Mouse (Mus musculus) ES-E14 (cell line): ENCODE measurements around the gene Homer3. TPM values are rescaled to one million over a fixed set of nuclear protein-coding genes. Genes with fewer than 3 reads are reported as not detected.

Source experiments
- DNase-seq: peaks from one replicate; pipeline ENCODE4 v3.0.0-alpha.2; 2013; ENCODE audit warnings: low read depth, low spot score
- H3K27ac ChIP-seq: 2 replicates; pipeline ENCODE4 v1.5.1; 2012; ENCODE audit warnings: low read depth, mild to moderate bottlenecking, low read length, moderate library complexity, mixed read lengths; ENCODE audit not compliant: poor library complexity, insufficient read depth, severe bottlenecking
- H3K36me3 ChIP-seq: 2 replicates; pipeline ENCODE4 v1.6.1; 2012; ENCODE audit warnings: mild to moderate bottlenecking, low read length, moderate library complexity, mixed read lengths; ENCODE audit not compliant: control insufficient read depth, poor library complexity, insufficient read depth, severe bottlenecking
- H3K4me1 ChIP-seq, 2 experiments: fragments of 150-350 bp in 1 of 2; sonication (generic) in 1 of 2; 2 replicates each; pipeline ENCODE4 v1.6.1; 2012; ENCODE audit warnings: low read length in 2 of 2, mild to moderate bottlenecking in 1 of 2, mixed read lengths in 1 of 2; ENCODE audit not compliant: control insufficient read depth in 2 of 2, insufficient read depth in 2 of 2, poor library complexity in 1 of 2
- H3K4me3 ChIP-seq, 2 experiments: fragments of 150-350 bp in 1 of 2; sonication (generic) in 1 of 2; 2 replicates each; pipeline ENCODE4 v1.5.1; 2012; ENCODE audit warnings: low read length in 2 of 2, low read depth in 1 of 2, mild to moderate bottlenecking in 1 of 2, mixed read lengths in 1 of 2; ENCODE audit not compliant: insufficient read depth in 1 of 2, poor library complexity in 1 of 2, severe bottlenecking in 1 of 2
- H3K9ac ChIP-seq: 2 replicates; pipeline ENCODE4 v1.6.1; 2012; ENCODE audit warnings: low read depth, mild to moderate bottlenecking, low read length, mixed read lengths; ENCODE audit not compliant: poor library complexity, insufficient read depth, severe bottlenecking
- H3K9me3 ChIP-seq: fragments of 150-350 bp; sonication (generic); 2 replicates; pipeline ENCODE4 v1.6.1; 2012; ENCODE audit warnings: low read depth, mild to moderate bottlenecking, low read length; ENCODE audit not compliant: control insufficient read depth, insufficient read depth
- CHD2 ChIP-seq: IDR thresholded peaks from 2 replicates; pipeline ENCODE4 v1.6.1; 2014; ENCODE audit warnings: mild to moderate bottlenecking, low read depth, low read length, inconsistent platforms
- HCFC1 ChIP-seq: IDR thresholded peaks from 2 replicates; pipeline ENCODE4 v1.6.1; 2012; ENCODE audit warnings: low read length, inconsistent platforms, borderline replicate concordance; ENCODE audit not compliant: insufficient read depth
- MAFK ChIP-seq: IDR thresholded peaks from 2 replicates; pipeline ENCODE4 v1.6.1; 2014; ENCODE audit warnings: mild to moderate bottlenecking, low read depth, low read length, inconsistent platforms; ENCODE audit not compliant: insufficient read depth
- ZC3H11A ChIP-seq: IDR thresholded peaks from 2 replicates; pipeline ENCODE4 v1.6.1; 2012; ENCODE audit warnings: low read depth, mild to moderate bottlenecking, inconsistent platforms, low read length, borderline replicate concordance
- ZNF384 ChIP-seq: IDR thresholded peaks from 2 replicates; pipeline ENCODE4 v1.6.1; 2012; ENCODE audit warnings: low read depth, low read length, inconsistent platforms
- in situ Hi-C, 2 experiments: fragments of 600-800 bp; cut with MboI; formaldehyde crosslinking; loops; one replicate each; pipeline ENCODE4 v1.15.1; 2025; ENCODE audit warnings: low sequenced_read_pairs in 2 of 2, inconsistent platforms in 1 of 2; ENCODE audit not compliant: unreplicated experiment in 2 of 2
- total RNA-seq: library from RNA; depleted of rRNA; stranded (reverse); fragments of 300-350 nt; gene quantifications from 2 replicates; pipeline ENCODE4 v1.2.3, GENCODE M21; 2012

Gene Homer3
- total RNA-seq, 1 experiment: 34.4 TPM

GRCm38 (mm10) chr8:70237842-70238241 is 44.8 kb upstream of the Homer3 start:
- Histone ChIP-seq H3K4me1 (peaks cover 0 to 5% of the 10 kb centered on the region in 2 experiments; a peak in 1 of 4 replicates), H3K27ac (no peak overlapping the region), H3K9ac (no peak overlapping the region), H3K9me3 (no peaks in the 10 kb centered on the region), H3K4me3 (no peak overlapping the region), H3K36me3 (peaks cover 40% of the 10 kb centered on the region)
- no peak for DNase-seq
- in situ Hi-C loops: no loop called here
- no peak for TF ChIP-seq ZNF384
- TF ChIP-seq HCFC1: no peak
- no peak for TF ChIP-seq CHD2
- TF ChIP-seq ZC3H11A: no peak
- TF ChIP-seq MAFK: no peak

GRCm38 (mm10) chr8:70240642-70241041 is 42.0 kb upstream of the Homer3 start:
- Histone ChIP-seq H3K9me3 (no peaks in the 10 kb centered on the region), H3K36me3 (peaks cover 52% of the 10 kb centered on the region), H3K9ac (no peak overlapping the region), H3K4me3 (no peak overlapping the region), H3K27ac (no peak overlapping the region), H3K4me1 (peaks cover 0 to 2% of the 10 kb centered on the region in 2 experiments; a peak in 1 of 4 replicates)
- in situ Hi-C loops: no loop called here
- no peak for DNase-seq
- no peak for TF ChIP-seq ZNF384
- TF ChIP-seq MAFK: no peak
- no peak for TF ChIP-seq HCFC1
- TF ChIP-seq ZC3H11A: no peak
- TF ChIP-seq CHD2: no peak

- Histone ChIP-seq H3K4me3 (no peak overlapping the region), H3K9ac (no peak overlapping the region), H3K27ac (no peak overlapping the region), H3K4me1 (no peaks in the 10 kb centered on the region), H3K9me3 (no peaks in the 10 kb centered on the region), H3K36me3 (peaks cover 53% of the 10 kb centered on the region)
- no peak for DNase-seq
- in situ Hi-C loops: no loop called here
- no peak for TF ChIP-seq ZNF384
These were observed 36.0 kb upstream of the Homer3 start for GRCm38 (mm10) chr8:70246622-70247021.

DNA sequence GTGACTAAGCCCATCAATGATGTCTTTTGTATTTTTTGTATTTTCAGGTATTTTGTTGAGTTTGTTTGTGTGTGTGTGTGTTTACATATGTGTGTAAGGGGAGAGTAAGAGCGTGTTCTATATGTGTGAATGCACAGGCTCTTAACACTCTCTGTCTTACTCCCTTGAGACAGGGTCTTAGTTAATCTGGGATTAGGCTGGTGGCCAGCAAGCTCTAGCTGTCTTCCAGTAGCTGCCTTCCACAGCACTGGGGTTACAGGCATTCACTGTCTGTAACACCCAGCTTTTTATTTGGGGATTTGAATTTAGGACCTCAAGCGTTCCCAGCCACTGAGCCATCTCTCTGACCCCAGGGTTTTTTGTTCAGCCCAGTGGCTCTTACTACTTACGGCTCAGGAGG is 34.8 kb upstream of the Homer3 start:
- H3K9ac ChIP-seq: no peak overlapping the region
- H3K9me3 ChIP-seq: no peaks in the 10 kb centered on the region
- in situ Hi-C loops: no loop called here
- no peak for TF ChIP-seq ZC3H11A
- TF ChIP-seq ZNF384: no peak
- no peak for TF ChIP-seq HCFC1
- TF ChIP-seq MAFK: no peak
- TF ChIP-seq CHD2: no peak
- no peaks in the 10 kb centered on the region for H3K4me1 ChIP-seq
- no peak for DNase-seq
- H3K27ac ChIP-seq: no peak overlapping the region
- H3K36me3 ChIP-seq: peaks cover 54% of the 10 kb centered on the region
- H3K4me3 ChIP-seq: no peak overlapping the region

GRCm38 (mm10) chr8:70254628-70255027 is 28.0 kb upstream of the Homer3 start:
- TF ChIP-seq MAFK (no peak), ZC3H11A (no peak), CHD2 (no peak), ZNF384 (no peak), HCFC1 (no peak)
- no peaks in the 10 kb centered on the region for H3K4me1 ChIP-seq
- no peak overlapping the region for H3K27ac ChIP-seq
- no peak overlapping the region for H3K9ac ChIP-seq
- in situ Hi-C loops: no loop called here
- no peak for DNase-seq
- no peak overlapping the region for H3K4me3 ChIP-seq
- H3K9me3 ChIP-seq: no peaks in the 10 kb centered on the region
- peaks cover 70% of the 10 kb centered on the region for H3K36me3 ChIP-seq
